Mouse (Mus musculus) myocyte (in vitro differentiated cells): ENCODE results near the gene Itga4.

ENCODE experiments used
- CEBPB ChIP-seq: IDR thresholded peaks from 2 replicates; pipeline ENCODE4 v1.6.1; 2011; ENCODE audit warnings: mild to moderate bottlenecking, moderate library complexity; ENCODE audit not compliant: poor library complexity, insufficient read depth, severe bottlenecking
- E2F4 ChIP-seq: IDR thresholded peaks from one replicate; pipeline ENCODE4 v1.6.1; 2011; ENCODE audit warnings: mild to moderate bottlenecking, control low read depth, moderate library complexity; ENCODE audit not compliant: insufficient read depth
- MAX ChIP-seq: IDR thresholded peaks from one replicate; pipeline ENCODE4 v1.6.1; 2011; ENCODE audit warnings: low read depth, mild to moderate bottlenecking, control low read depth
- MYOD1 ChIP-seq, 3 experiments: IDR thresholded peaks; one replicate each; pipeline ENCODE4 v1.6.1; 2011; ENCODE audit warnings: control low read depth in 2 of 3, low read depth in 2 of 3, mild to moderate bottlenecking in 2 of 3, moderate library complexity in 1 of 3; ENCODE audit not compliant: insufficient read length in 2 of 3, control insufficient read depth in 1 of 3
- MYOG ChIP-seq, 3 experiments: IDR thresholded peaks; one replicate each; pipeline ENCODE4 v1.6.1; 2011; ENCODE audit warnings: control low read depth in 2 of 3, low read depth in 2 of 3, mild to moderate bottlenecking in 2 of 3; ENCODE audit not compliant: insufficient read length in 2 of 3, control insufficient read depth in 1 of 3, insufficient read depth in 1 of 3
- POLR2A ChIP-seq: IDR thresholded peaks from one replicate; pipeline ENCODE4 v1.6.1; 2011; ENCODE audit warnings: low read depth, mild to moderate bottlenecking, control low read depth, moderate library complexity; ENCODE audit not compliant: insufficient read length
- POLR2AphosphoS2 ChIP-seq: IDR thresholded peaks from one replicate; pipeline ENCODE4 v1.6.1; 2011; ENCODE audit warnings: low read depth, control low read depth; ENCODE audit not compliant: insufficient read length
- SRF ChIP-seq: IDR thresholded peaks from one replicate; pipeline ENCODE4 v1.6.1; 2011; ENCODE audit warnings: low read depth; ENCODE audit not compliant: control insufficient read depth, insufficient read length
- TCF12 ChIP-seq: IDR thresholded peaks from one replicate; pipeline ENCODE4 v1.6.1; 2011; ENCODE audit warnings: mild to moderate bottlenecking, control low read depth; ENCODE audit not compliant: poor library complexity, insufficient read depth, severe bottlenecking
- USF1 ChIP-seq: IDR thresholded peaks from one replicate; pipeline ENCODE4 v1.6.1; 2011; ENCODE audit warnings: low read depth, mild to moderate bottlenecking, control low read depth, moderate library complexity

DNA sequence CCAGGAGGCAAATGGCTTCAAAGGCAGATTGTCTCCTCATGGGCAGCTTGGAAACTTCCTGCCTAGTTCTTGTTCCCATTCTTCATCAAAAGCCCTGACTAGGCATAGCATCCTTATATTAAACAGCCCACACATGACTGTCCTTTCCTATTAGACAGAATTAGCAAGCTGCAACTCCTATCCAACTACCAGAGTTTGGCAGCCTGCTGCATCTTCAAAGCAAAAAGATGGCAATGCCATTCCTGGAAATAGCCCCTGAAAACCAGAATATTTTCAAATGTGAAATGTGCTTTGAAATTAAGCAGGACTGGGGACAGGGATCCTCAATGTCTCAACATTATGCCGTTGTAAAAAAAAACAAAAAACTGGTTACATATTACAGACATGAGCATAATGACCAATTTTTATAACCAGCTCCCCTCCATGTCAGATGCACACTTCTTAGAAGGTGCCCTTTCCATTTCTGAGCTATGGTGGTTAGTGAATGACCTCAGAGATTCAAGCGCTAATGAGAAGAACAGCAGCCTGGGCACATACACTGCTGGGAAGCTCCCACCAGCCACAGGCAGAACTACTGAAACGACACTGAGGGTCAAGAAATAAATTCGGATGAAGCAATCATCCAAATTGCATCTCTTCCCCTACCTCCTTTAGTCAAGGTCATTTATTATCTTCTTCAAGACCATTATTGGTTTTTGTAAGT, 97.0 kb downstream of the Itga4 start:
- TF ChIP-seq MYOD1 (IDR thresholded peaks at IDR 0.05; ENCODE audit: control insufficient read depth in 1 of 3, insufficient read length in 2 of 3, low read depth in 2 of 3) (no peak), POLR2A (no peak), CEBPB (no peak), TCF12 (no peak), E2F4 (no peak), MAX (no peak), MYOG (IDR thresholded peaks at IDR 0.05; ENCODE audit: control insufficient read depth in 1 of 3, insufficient read depth in 1 of 3, insufficient read length in 2 of 3, low read depth in 2 of 3) (no peak), SRF (no peak), USF1 (no peak), POLR2AphosphoS2 (no peak)
